Mouse (Mus musculus) limb, embryonic 14.5 days (tissue): ENCODE data around the gene Wnt9a. TPM values are rescaled to one million over a fixed set of nuclear protein-coding genes. Genes with fewer than 3 reads are reported as not detected.

Source experiments
- ATAC-seq: fragments of 200-750 bp; cut with Nextera tagmentation; 2 replicates; pipeline ENCODE4 v1.8.0; 2017; ENCODE audit warnings: low read depth, moderate number of reproducible peaks, moderate TSS enrichment; ENCODE audit not compliant: low FRiP score
- DNase-seq: peaks from one replicate; pipeline ENCODE4 v3.0.0-alpha.2; 2015; ENCODE audit warnings: low spot score
- H3K27ac ChIP-seq: fragments of 300-500 bp; sonication (generic); replicated peaks from 2 replicates; pipeline ENCODE4 v1.5.1; 2014; ENCODE audit warnings: low read depth, mild to moderate bottlenecking, low read length, moderate library complexity, mixed read lengths
- H3K27me3 ChIP-seq: fragments of 300-500 bp; sonication (generic); 2 replicates; pipeline ENCODE4 v1.6.1; 2014; ENCODE audit warnings: low read length, mixed read lengths; ENCODE audit not compliant: control insufficient read depth, insufficient read depth
- H3K36me3 ChIP-seq: fragments of 300-500 bp; sonication (generic); 2 replicates; pipeline ENCODE4 v1.6.1; 2014; ENCODE audit warnings: mild to moderate bottlenecking, low read length, moderate library complexity, mixed read lengths; ENCODE audit not compliant: control insufficient read depth, insufficient read depth
- H3K4me1 ChIP-seq: fragments of 300-500 bp; sonication (generic); 2 replicates; pipeline ENCODE4 v1.6.1; 2014; ENCODE audit warnings: antibody characterized with exemption, low read length, mixed read lengths; ENCODE audit not compliant: control insufficient read depth, insufficient read depth
- H3K4me2 ChIP-seq: fragments of 300-500 bp; sonication (generic); replicated peaks from 2 replicates; pipeline ENCODE4 v1.6.1; 2014; ENCODE audit warnings: low read depth, mild to moderate bottlenecking, low read length, moderate library complexity; ENCODE audit not compliant: severe bottlenecking
- H3K4me3 ChIP-seq: fragments of 300-500 bp; sonication (generic); replicated peaks from 2 replicates; pipeline ENCODE4 v1.5.1; 2014; ENCODE audit warnings: low read length
- H3K9ac ChIP-seq: fragments of 300-500 bp; sonication (generic); 2 replicates; pipeline ENCODE4 v1.6.1; 2014; ENCODE audit warnings: mild to moderate bottlenecking, low read depth, low read length, moderate library complexity; ENCODE audit not compliant: severe bottlenecking
- H3K9me3 ChIP-seq: fragments of 300-500 bp; sonication (generic); 2 replicates; pipeline ENCODE4 v1.6.1; 2016; ENCODE audit warnings: low read length; ENCODE audit not compliant: control insufficient read depth
- POLR2A ChIP-seq: fragments of 200-500 bp; IDR thresholded peaks from 2 replicates; pipeline ENCODE4 v1.8.0; 2012; ENCODE audit warnings: inconsistent platforms, mild to moderate bottlenecking, moderate library complexity, borderline replicate concordance; ENCODE audit not compliant: insufficient read depth, insufficient read length; ENCODE audit errors: extremely low read depth
- WGBS: fragments of 180-500 bp; shearing (Covaris S2); extraction: QIAGEN DNeasy Blood & Tissue Kit; methylation state at CpG from one replicate; pipeline ENCODE4 v1.1.7; 2014; 5-methylcytosine and 5-hydroxymethylcytosine counted together
- microRNA-seq: library from miRNA; unstranded; fragments of <30 nt; microRNA quantifications from one replicate; pipeline ENCODE4, GENCODE M21; 2016
- polyA plus RNA-seq, 2 experiments: library from polyadenylated mRNA; depleted of rRNA in 1 of 2; stranded (reverse) in 1 of 2; unstranded in 1 of 2; fragments of >200 nt; fragmentation: Nextera tagmentation in 1 of 2; extraction: Ambion mirVana in 1 of 2; gene quantifications; 2 replicates each; pipeline versions ENCODE4 v1.2.1 to v1.2.3; 2012 to 2014

Wnt9a gene
- polyA plus RNA-seq, 2 experiments, result 6.2 to 11.8 TPM

GRCm38 (mm10) chr11:59369848-59370247, 63.1 kb downstream of the Wnt9a start:
- DNase-seq (no peak), ATAC-seq (no peak)
- no peaks in the 10 kb centered on the region for H3K27me3 ChIP-seq
- no peak for TF ChIP-seq POLR2A
- H3K4me1 ChIP-seq, result peaks cover 21% of the 10 kb centered on the region
- H3K27ac ChIP-seq, result no peak overlapping the region
- no peak overlapping the region for H3K9ac ChIP-seq
- H3K36me3 ChIP-seq, result no peaks in the 10 kb centered on the region
- no peak overlapping the region for H3K4me2 ChIP-seq
- WGBS, result 73% methylated on average over 11 of the region's 11 CpGs
- no peaks in the 10 kb centered on the region for H3K9me3 ChIP-seq
- no peak overlapping the region for H3K4me3 ChIP-seq

- no peak for ATAC-seq
- Histone ChIP-seq H3K9me3 (no peaks in the 10 kb centered on the region), H3K9ac (no peak within 1 kb of the TSS), H3K27me3 (no peaks in the 10 kb centered on the region), H3K4me3 (no peak within 1 kb of the TSS), H3K4me2 (no peak within 1 kb of the TSS), H3K4me1 (no peaks in the 10 kb centered on the region), H3K36me3 (no peaks in the 10 kb centered on the region), H3K27ac (no peak within 1 kb of the TSS)
- DNase-seq, result no peak
- TF ChIP-seq POLR2A, result no peak
- WGBS, result 80% methylated on average over 16 of the region's 16 CpGs
These were observed 68.7 kb downstream of the Wnt9a start, which contains the start of gene Prss38 for GRCm38 (mm10) chr11:59375475-59375874. Gene Prss38 (minus strand): TSS chr11:59375657.

GRCm38 (mm10) chr11:59377999-59378398, 71.3 kb downstream of the Wnt9a start:
- Histone ChIP-seq H3K36me3 (no peaks in the 10 kb centered on the region), H3K27me3 (no peaks in the 10 kb centered on the region), H3K4me1 (no peaks in the 10 kb centered on the region), H3K4me3 (no peak overlapping the region), H3K4me2 (no peak overlapping the region), H3K27ac (no peak overlapping the region), H3K9ac (no peak overlapping the region), H3K9me3 (no peaks in the 10 kb centered on the region)
- WGBS, result 73% methylated on average over 3 of the region's 3 CpGs
- DNase-seq, result no peak
- no peak for TF ChIP-seq POLR2A
- no peak for ATAC-seq

- no peak overlapping the region for H3K4me2 ChIP-seq
- H3K4me3 ChIP-seq, result no peak overlapping the region
- no peak for ATAC-seq
- no peak overlapping the region for H3K9ac ChIP-seq
- no peaks in the 10 kb centered on the region for H3K27me3 ChIP-seq
- H3K4me1 ChIP-seq, result peaks cover 8% of the 10 kb centered on the region
- no peak for DNase-seq
- TF ChIP-seq POLR2A, result no peak
- no peaks in the 10 kb centered on the region for H3K9me3 ChIP-seq
- H3K36me3 ChIP-seq, result no peaks in the 10 kb centered on the region
- no peak overlapping the region for H3K27ac ChIP-seq
These were observed 72.8 kb downstream of the Wnt9a start for GRCm38 (mm10) chr11:59379547-59379946.

Small RNA genes within 50 kb of the gene (microRNA-seq; reads per million reads assigned to microRNA genes)
- not detected for gene Gm24756

Other genes with a start within 250 kb of the Wnt9a start
- gene Obscn, start 170.5 kb upstream of the Wnt9a start, polyA plus RNA-seq (2012; rRNA removed), result 11.0 and 11.5 TPM in 2 replicates
- gene Obscn, start 170.5 kb upstream of the Wnt9a start, polyA plus RNA-seq (2014; fragmentation: Nextera tagmentation; extraction: Ambion mirVana), result 3.2 and 5.4 TPM in 2 replicates
- gene Iba57, start 143.2 kb upstream of the Wnt9a start, polyA plus RNA-seq (2012; rRNA removed), result 4.0 TPM in 2 replicates
- 1.8 and 2.4 TPM in 2 replicates for gene Iba57, start 143.2 kb upstream of the Wnt9a start, polyA plus RNA-seq (2014; fragmentation: Nextera tagmentation; extraction: Ambion mirVana)
- gene Gjc2, start 123.7 kb upstream of the Wnt9a start, polyA plus RNA-seq (2012; rRNA removed), result 0.78 and 1.2 TPM in 2 replicates
- gene Gjc2, start 123.7 kb upstream of the Wnt9a start, polyA plus RNA-seq (2014; fragmentation: Nextera tagmentation; extraction: Ambion mirVana), result 0.36 and 0.70 TPM in 2 replicates
- 101 and 102 TPM in 2 replicates for gene Guk1, start 114.7 kb upstream of the Wnt9a start, polyA plus RNA-seq (2012; rRNA removed)
- gene Guk1, start 114.7 kb upstream of the Wnt9a start, polyA plus RNA-seq (2014; fragmentation: Nextera tagmentation; extraction: Ambion mirVana), result 126 and 129 TPM in 2 replicates
- gene Mrpl55, start 104.4 kb upstream of the Wnt9a start, polyA plus RNA-seq (2012; rRNA removed), result 38.8 and 51.1 TPM in 2 replicates
- 81.0 and 85.2 TPM in 2 replicates for gene Mrpl55, start 104.4 kb upstream of the Wnt9a start, polyA plus RNA-seq (2014; fragmentation: Nextera tagmentation; extraction: Ambion mirVana)
- 32.4 and 37.5 TPM in 2 replicates for gene 2310033P09Rik, start 98.6 kb upstream of the Wnt9a start, polyA plus RNA-seq (2012; rRNA removed)
- 28.9 and 30.0 TPM in 2 replicates for gene 2310033P09Rik, start 98.6 kb upstream of the Wnt9a start, polyA plus RNA-seq (2014; fragmentation: Nextera tagmentation; extraction: Ambion mirVana)
- gene Arf1, start 78.7 kb upstream of the Wnt9a start, polyA plus RNA-seq (2012; rRNA removed), result 690 and 777 TPM in 2 replicates
- gene Arf1, start 78.7 kb upstream of the Wnt9a start, polyA plus RNA-seq (2014; fragmentation: Nextera tagmentation; extraction: Ambion mirVana), result 698 and 725 TPM in 2 replicates
- gene Wnt3a, start 16.2 kb upstream of the Wnt9a start, polyA plus RNA-seq (2012; rRNA removed), result 1.2 TPM in 2 replicates
- gene Wnt3a, start 16.2 kb upstream of the Wnt9a start, polyA plus RNA-seq (2014; fragmentation: Nextera tagmentation; extraction: Ambion mirVana), result 1.3 and 1.7 TPM in 2 replicates
- gene Prss38, start 68.7 kb downstream of the Wnt9a start, polyA plus RNA-seq (2012; rRNA removed), result 0.13 and 0.33 TPM in 2 replicates
- gene Prss38, start 68.7 kb downstream of the Wnt9a start, polyA plus RNA-seq (2014; fragmentation: Nextera tagmentation; extraction: Ambion mirVana), result not detected in 2 replicates
- gene Jmjd4, start 143.1 kb downstream of the Wnt9a start, polyA plus RNA-seq (2012; rRNA removed), result 11.5 and 12.7 TPM in 2 replicates
- gene Jmjd4, start 143.1 kb downstream of the Wnt9a start, polyA plus RNA-seq (2014; fragmentation: Nextera tagmentation; extraction: Ambion mirVana), result 11.7 and 12.6 TPM in 2 replicates
- 88.9 and 94.2 TPM in 2 replicates for gene Snap47, start 144.3 kb downstream of the Wnt9a start, polyA plus RNA-seq (2012; rRNA removed)
- gene Snap47, start 144.3 kb downstream of the Wnt9a start, polyA plus RNA-seq (2014; fragmentation: Nextera tagmentation; extraction: Ambion mirVana), result 127 and 139 TPM in 2 replicates
- gene Zfp867, start 165.5 kb downstream of the Wnt9a start, polyA plus RNA-seq (2012; rRNA removed), result 4.0 and 4.8 TPM in 2 replicates
- 10.7 and 11.7 TPM in 2 replicates for gene Zfp867, start 165.5 kb downstream of the Wnt9a start, polyA plus RNA-seq (2014; fragmentation: Nextera tagmentation; extraction: Ambion mirVana)
- 18.1 and 19.6 TPM in 2 replicates for gene Zkscan17, start 219.8 kb downstream of the Wnt9a start, polyA plus RNA-seq (2012; rRNA removed)
- gene Zkscan17, start 219.8 kb downstream of the Wnt9a start, polyA plus RNA-seq (2014; fragmentation: Nextera tagmentation; extraction: Ambion mirVana), result 19.5 and 21.5 TPM in 2 replicates
- gene Nlrp3, start 234.6 kb downstream of the Wnt9a start, polyA plus RNA-seq (2012; rRNA removed), result 0.57 and 0.58 TPM in 2 replicates
- 0.48 and 0.65 TPM in 2 replicates for gene Nlrp3, start 234.6 kb downstream of the Wnt9a start, polyA plus RNA-seq (2014; fragmentation: Nextera tagmentation; extraction: Ambion mirVana)